Mouse (Mus musculus): ENCODE measurements at regions not wholly inside any gene's neighbourhood (a gene's known extent, or its start where the extent isn't known, plus 50 kb on each side); places are given as distances from the start of the nearest gene placed in this dataset.

GRCm38 (mm10) chr10:55096223-55096622, 1010.5 kb upstream of the Msl3l2 start:
- no peak for DNase-seq

GRCm38 (mm10) chr10:55097225-55097624, 1009.5 kb upstream of the Msl3l2 start:
- DNase-seq, result no peak

GRCm38 (mm10) chr10:55098278-55098677, 1008.4 kb upstream of the Msl3l2 start:
- no peak for DNase-seq

- DNase-seq, result no peak
Measured at GRCm38 (mm10) chr10:55112217-55112616, 994.5 kb upstream of the Msl3l2 start.

GRCm38 (mm10) chr10:55148190-55148589, 958.5 kb upstream of the Msl3l2 start:
- no peak for DNase-seq

GRCm38 (mm10) chr10:55192176-55192575, 914.5 kb upstream of the Msl3l2 start:
- DNase-seq, result no peak

GRCm38 (mm10) chr10:55194144-55194543, 912.6 kb upstream of the Msl3l2 start:
- no peak for DNase-seq

GRCm38 (mm10) chr10:55195266-55195665, 911.5 kb upstream of the Msl3l2 start:
- no peak for DNase-seq

- DNase-seq, result no peak
Measured at GRCm38 (mm10) chr10:55237156-55237555, 869.6 kb upstream of the Msl3l2 start.

- DNase-seq, result no peak
Measured at GRCm38 (mm10) chr10:55257351-55257750, 849.4 kb upstream of the Msl3l2 start.

GRCm38 (mm10) chr10:55300141-55300540, 806.6 kb upstream of the Msl3l2 start:
- DNase-seq, result peak; percentile 1

GRCm38 (mm10) chr10:55333836-55334235, 772.9 kb upstream of the Msl3l2 start:
- DNase-seq, result no peak

- DNase-seq, result no peak
Measured at GRCm38 (mm10) chr10:55335997-55336396, 770.7 kb upstream of the Msl3l2 start.

- no peak for DNase-seq
Measured at GRCm38 (mm10) chr10:55348071-55348470, 758.6 kb upstream of the Msl3l2 start.

Measured in right cerebral cortex, adult 18-20 months (tissue).